Mouse (Mus musculus) limb, embryonic 12.5 days (tissue): ENCODE measurements around the gene Itpr2. TPM values are rescaled to one million over a fixed set of nuclear protein-coding genes. Genes with fewer than 3 reads are reported as not detected.

Source experiments
- ATAC-seq: fragments of 200-750 bp; cut with Nextera tagmentation; 2 replicates; pipeline ENCODE4 v1.8.0; 2017; ENCODE audit warnings: low read depth, moderate TSS enrichment; ENCODE audit not compliant: insufficient number of reproducible peaks, insufficient read depth, low FRiP score, low TSS enrichment
- H3K27ac ChIP-seq: fragments of 300-500 bp; sonication (generic); 2 replicates; pipeline ENCODE4 v1.5.1; 2016; ENCODE audit warnings: mild to moderate bottlenecking, moderate library complexity
- H3K27me3 ChIP-seq: fragments of 300-500 bp; sonication (generic); 2 replicates; pipeline ENCODE4 v1.6.1; 2016; ENCODE audit warnings: mild to moderate bottlenecking, moderate library complexity
- H3K36me3 ChIP-seq: fragments of 300-500 bp; sonication (generic); 2 replicates; pipeline ENCODE4 v1.6.1; 2016; ENCODE audit warnings: mild to moderate bottlenecking, moderate library complexity
- H3K4me1 ChIP-seq: fragments of 300-500 bp; sonication (generic); replicated peaks from 2 replicates; pipeline ENCODE4 v1.6.1; 2016
- H3K4me2 ChIP-seq: fragments of 300-500 bp; sonication (generic); 2 replicates; pipeline ENCODE4 v1.6.1; 2016; ENCODE audit warnings: mild to moderate bottlenecking, moderate library complexity
- H3K4me3 ChIP-seq: fragments of 300-500 bp; sonication (generic); replicated peaks from 2 replicates; pipeline ENCODE4 v1.5.1; 2016; ENCODE audit warnings: mild to moderate bottlenecking
- H3K9ac ChIP-seq: fragments of 300-500 bp; sonication (generic); replicated peaks from 2 replicates; pipeline ENCODE4 v1.6.1; 2016; ENCODE audit warnings: mild to moderate bottlenecking, moderate library complexity
- H3K9me3 ChIP-seq: fragments of 300-500 bp; sonication (generic); 2 replicates; pipeline ENCODE4 v1.6.1; 2016; ENCODE audit warnings: mild to moderate bottlenecking, moderate library complexity
- WGBS: fragments of 180-500 bp; shearing (Covaris S2); methylation state at CpG from one replicate; pipeline ENCODE4 v1.1.7; 2016; 5-methylcytosine and 5-hydroxymethylcytosine counted together
- polyA plus RNA-seq: library from polyadenylated mRNA; unstranded; fragments of >200 nt; fragmentation: Nextera tagmentation; extraction: Ambion mirVana; gene quantifications from 2 replicates; pipeline ENCODE4 v1.2.1, GENCODE M21; 2016

Itpr2 gene
- polyA plus RNA-seq, 1 experiment from 2014 or later, result 7.0 TPM

- no peak overlapping the region for H3K4me3 ChIP-seq
- no peaks in the 10 kb centered on the region for H3K9me3 ChIP-seq
- no peak overlapping the region for H3K4me2 ChIP-seq
- H3K4me1 ChIP-seq, result peaks cover 20% of the 10 kb centered on the region
- H3K9ac ChIP-seq, result no peak overlapping the region
- WGBS, result 60% methylated on average over 23 of the region's 23 CpGs
- H3K27ac ChIP-seq, result peak overlapping the region; percentile 64; the same call in 1 of the 2 replicates
- H3K36me3 ChIP-seq, result no peaks in the 10 kb centered on the region
- no peak for ATAC-seq
- no peaks in the 10 kb centered on the region for H3K27me3 ChIP-seq
Observed at GRCm38 (mm10) chr6:146221371-146222336, 280.4 kb downstream of the Itpr2 start.

GRCm38 (mm10) chr6:146220071-146220470 is 282.0 kb downstream of the Itpr2 start:
- H3K9ac ChIP-seq, result no peak overlapping the region
- no peaks in the 10 kb centered on the region for H3K27me3 ChIP-seq
- peaks cover 24% of the 10 kb centered on the region for H3K4me1 ChIP-seq
- H3K36me3 ChIP-seq, result no peaks in the 10 kb centered on the region
- 66% methylated on average over 5 of the region's 5 CpGs for WGBS
- no peak overlapping the region for H3K4me3 ChIP-seq
- no peak overlapping the region for H3K27ac ChIP-seq
- ATAC-seq, result no peak
- H3K9me3 ChIP-seq, result no peaks in the 10 kb centered on the region
- H3K4me2 ChIP-seq, result no peak overlapping the region

GRCm38 (mm10) chr6:146219534-146219933 is 282.5 kb downstream of the Itpr2 start:
- H3K4me1 ChIP-seq, result peaks cover 24% of the 10 kb centered on the region
- H3K4me2 ChIP-seq, result no peak overlapping the region
- no peak for ATAC-seq
- no peaks in the 10 kb centered on the region for H3K27me3 ChIP-seq
- no peak overlapping the region for H3K4me3 ChIP-seq
- no peak overlapping the region for H3K9ac ChIP-seq
- no peaks in the 10 kb centered on the region for H3K9me3 ChIP-seq
- H3K36me3 ChIP-seq, result no peaks in the 10 kb centered on the region
- 84% methylated on average over 12 of the region's 12 CpGs for WGBS
- no peak overlapping the region for H3K27ac ChIP-seq

GRCm38 (mm10) chr6:146215302-146215701 is 286.7 kb downstream of the Itpr2 start:
- Histone ChIP-seq H3K27ac (no peak overlapping the region), H3K4me1 (peaks cover 9% of the 10 kb centered on the region; the same call in 1 of the 2 replicates), H3K9me3 (no peaks in the 10 kb centered on the region), H3K4me2 (no peak overlapping the region), H3K4me3 (no peak overlapping the region), H3K9ac (no peak overlapping the region), H3K36me3 (no peaks in the 10 kb centered on the region), H3K27me3 (no peaks in the 10 kb centered on the region)
- 64% methylated on average over 2 of the region's 2 CpGs for WGBS
- no peak for ATAC-seq

GRCm38 (mm10) chr6:146212339-146212738 is 289.7 kb downstream of the Itpr2 start:
- no peak for ATAC-seq
- 88% methylated on average over 3 of the region's 3 CpGs for WGBS
- H3K9me3 ChIP-seq, result no peaks in the 10 kb centered on the region

GRCm38 (mm10) chr6:146211233-146211632 is 290.8 kb downstream of the Itpr2 start:
- H3K4me3 ChIP-seq, result no peak overlapping the region
- no peak overlapping the region for H3K27ac ChIP-seq
- H3K4me1 ChIP-seq, result peaks cover 19% of the 10 kb centered on the region
- no peak overlapping the region for H3K9ac ChIP-seq
- no peaks in the 10 kb centered on the region for H3K27me3 ChIP-seq
- H3K4me2 ChIP-seq, result no peak overlapping the region
- 60% methylated on average over 6 of the region's 6 CpGs for WGBS
- no peaks in the 10 kb centered on the region for H3K36me3 ChIP-seq
- ATAC-seq, result no peak
- H3K9me3 ChIP-seq, result no peaks in the 10 kb centered on the region

More at GRCm38 (mm10) chr6:146212339-146212738, 289.7 kb downstream of the Itpr2 start:
- Histone ChIP-seq H3K4me1 (peaks cover 18% of the 10 kb centered on the region), H3K27ac (no peak overlapping the region), H3K4me2 (no peak overlapping the region), H3K27me3 (no peaks in the 10 kb centered on the region), H3K4me3 (no peak overlapping the region), H3K9ac (no peak overlapping the region), H3K36me3 (no peaks in the 10 kb centered on the region)

GRCm38 (mm10) chr6:146208983-146209382 is 293.0 kb downstream of the Itpr2 start:
- 59% methylated on average over 6 of the region's 6 CpGs for WGBS
- no peaks in the 10 kb centered on the region for H3K9me3 ChIP-seq
- no peak for ATAC-seq

GRCm38 (mm10) chr6:146207204-146207959 is 294.6 kb downstream of the Itpr2 start:
- Histone ChIP-seq H3K9me3 (no peaks in the 10 kb centered on the region), H3K27ac (no peak overlapping the region; the same call in 1 of the 2 replicates), H3K4me3 (no peak overlapping the region), H3K4me1 (peaks cover 15% of the 10 kb centered on the region; the same call in 1 of the 2 replicates), H3K27me3 (no peaks in the 10 kb centered on the region), H3K36me3 (no peaks in the 10 kb centered on the region), H3K9ac (no peak overlapping the region), H3K4me2 (no peak overlapping the region)
- WGBS, result 70% methylated on average over 10 of the region's 10 CpGs
- no peak for ATAC-seq

More at GRCm38 (mm10) chr6:146208983-146209382, 293.0 kb downstream of the Itpr2 start:
- H3K27ac ChIP-seq, result no peak overlapping the region
- H3K4me3 ChIP-seq, result no peak overlapping the region
- no peak overlapping the region for H3K4me2 ChIP-seq
- H3K9ac ChIP-seq, result no peak overlapping the region
- H3K27me3 ChIP-seq, result no peaks in the 10 kb centered on the region
- no peaks in the 10 kb centered on the region for H3K36me3 ChIP-seq
- H3K4me1 ChIP-seq, result peaks cover 15% of the 10 kb centered on the region; the same call in 1 of the 2 replicates

GRCm38 (mm10) chr6:146205136-146205535 is 296.9 kb downstream of the Itpr2 start:
- no peak for ATAC-seq
- H3K27ac ChIP-seq, result no peak overlapping the region
- no peaks in the 10 kb centered on the region for H3K9me3 ChIP-seq
- no peak overlapping the region for H3K9ac ChIP-seq
- WGBS, result 56% methylated on average over 2 of the region's 2 CpGs
- no peak overlapping the region for H3K4me2 ChIP-seq
- peaks cover 10% of the 10 kb centered on the region; the same call in 1 of the 2 replicates for H3K4me1 ChIP-seq
- H3K4me3 ChIP-seq, result no peak overlapping the region
- H3K27me3 ChIP-seq, result no peaks in the 10 kb centered on the region
- no peaks in the 10 kb centered on the region for H3K36me3 ChIP-seq

- ATAC-seq, result no peak
- Histone ChIP-seq H3K36me3 (no peaks in the 10 kb centered on the region), H3K9me3 (no peaks in the 10 kb centered on the region), H3K4me2 (no peak overlapping the region), H3K9ac (no peak overlapping the region), H3K4me1 (peaks cover 10% of the 10 kb centered on the region; the same call in 1 of the 2 replicates), H3K27ac (no peak overlapping the region), H3K4me3 (no peak overlapping the region), H3K27me3 (no peaks in the 10 kb centered on the region)
- WGBS, result 60% methylated on average over 4 of the region's 4 CpGs
Observed at GRCm38 (mm10) chr6:146204470-146204869, 297.6 kb downstream of the Itpr2 start.

GRCm38 (mm10) chr6:146197868-146198379 is 304.1 kb downstream of the Itpr2 start:
- no peak for ATAC-seq
- Histone ChIP-seq H3K4me1 (no peaks in the 10 kb centered on the region), H3K4me2 (no peak overlapping the region), H3K9me3 (peaks cover 8% of the 10 kb centered on the region), H3K4me3 (no peak overlapping the region), H3K9ac (no peak overlapping the region), H3K27me3 (no peaks in the 10 kb centered on the region), H3K27ac (no peak overlapping the region), H3K36me3 (no peaks in the 10 kb centered on the region)
- WGBS, result 95% methylated on average over 7 of the region's 7 CpGs
